Mouse (Mus musculus) inflammation-experienced regulatory T-cells, adult 6 months (primary cell): Measurements from ENCODE around the gene Max. TPM values are rescaled to one million over a fixed set of nuclear protein-coding genes. Genes with fewer than 3 reads are reported as not detected.

ENCODE experiments used
- ATAC-seq: one replicate; pipeline ENCODE4 v1.8.0; 2017
- polyA plus RNA-seq, 3 experiments: library from polyadenylated mRNA; unstranded; fragments of 100-300 nt; shearing (Covaris generic); gene quantifications; one replicate each; pipeline ENCODE4 v1.2.1; 2017

Max gene
- polyA plus RNA-seq, 3 experiments from 2014 or later = 39.5 to 114 (median 83.1) TPM

DNA sequence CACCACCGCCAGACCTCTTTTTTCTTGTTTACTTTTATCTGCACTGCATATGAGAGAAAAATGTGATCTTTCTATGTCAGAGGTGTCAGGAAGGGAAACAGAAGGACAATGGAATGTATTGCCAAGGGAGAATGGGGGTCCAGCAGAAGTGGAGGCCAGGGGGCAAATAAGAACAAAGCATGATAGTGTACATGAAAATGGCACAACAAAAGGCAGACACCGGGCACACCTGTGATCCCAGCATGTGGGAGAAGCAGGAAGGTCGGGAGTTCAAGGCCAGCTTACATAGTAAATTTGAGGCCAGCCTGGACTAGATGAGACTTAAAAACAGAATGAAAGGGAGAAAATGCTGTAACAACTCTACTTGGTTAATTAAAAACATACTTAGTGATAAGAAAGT, 43.1 kb downstream of the Max start:
- ATAC-seq = no peak

- ATAC-seq = no peak
These were observed 43.9 kb downstream of the Max start for GRCm38 (mm10) chr12:76918113-76918512.

DNA sequence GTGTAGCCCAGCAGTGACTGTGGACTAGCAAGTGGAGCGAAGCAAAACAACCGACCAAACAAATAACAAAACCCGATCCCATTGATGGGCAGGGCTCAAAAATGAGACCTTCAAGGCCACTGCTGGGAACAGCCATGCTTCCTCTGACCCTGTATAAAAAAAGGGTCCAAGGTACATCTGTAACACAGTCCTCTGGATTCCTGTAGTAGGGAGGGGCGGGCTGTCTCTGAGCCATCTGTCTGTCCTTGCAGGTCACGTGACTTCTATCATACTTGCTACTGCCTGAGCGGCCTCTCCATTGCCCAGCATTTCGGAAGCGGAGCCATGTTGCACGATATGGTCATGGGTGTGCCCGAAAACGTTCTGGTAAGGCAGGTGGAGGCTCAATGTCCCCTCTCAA, 45.8 kb downstream of the Max start:
- no peak for ATAC-seq

DNA sequence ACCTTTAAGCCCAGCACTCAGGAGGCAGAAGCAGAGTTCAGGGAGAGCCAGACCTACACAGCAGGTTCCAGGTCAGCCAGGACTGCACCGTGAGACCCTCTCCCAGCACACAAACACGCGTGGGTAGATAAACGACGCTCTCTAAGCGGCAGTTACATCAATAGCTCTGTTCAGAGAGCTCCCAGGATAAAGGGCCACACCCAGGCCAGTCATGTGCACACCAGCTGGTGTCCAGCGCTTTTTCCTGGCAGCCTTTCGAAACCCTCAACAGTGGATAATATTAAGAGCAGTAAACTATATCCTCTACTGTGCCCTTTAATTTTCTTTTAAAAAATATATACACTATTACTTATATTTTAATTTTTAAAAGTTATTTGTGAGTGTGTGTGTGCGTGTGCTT, 49.8 kb downstream of the Max start:
- ATAC-seq = no peak

- ATAC-seq = no peak
These were observed 50.8 kb downstream of the Max start for GRCm38 (mm10) chr12:76911171-76911726.

DNA sequence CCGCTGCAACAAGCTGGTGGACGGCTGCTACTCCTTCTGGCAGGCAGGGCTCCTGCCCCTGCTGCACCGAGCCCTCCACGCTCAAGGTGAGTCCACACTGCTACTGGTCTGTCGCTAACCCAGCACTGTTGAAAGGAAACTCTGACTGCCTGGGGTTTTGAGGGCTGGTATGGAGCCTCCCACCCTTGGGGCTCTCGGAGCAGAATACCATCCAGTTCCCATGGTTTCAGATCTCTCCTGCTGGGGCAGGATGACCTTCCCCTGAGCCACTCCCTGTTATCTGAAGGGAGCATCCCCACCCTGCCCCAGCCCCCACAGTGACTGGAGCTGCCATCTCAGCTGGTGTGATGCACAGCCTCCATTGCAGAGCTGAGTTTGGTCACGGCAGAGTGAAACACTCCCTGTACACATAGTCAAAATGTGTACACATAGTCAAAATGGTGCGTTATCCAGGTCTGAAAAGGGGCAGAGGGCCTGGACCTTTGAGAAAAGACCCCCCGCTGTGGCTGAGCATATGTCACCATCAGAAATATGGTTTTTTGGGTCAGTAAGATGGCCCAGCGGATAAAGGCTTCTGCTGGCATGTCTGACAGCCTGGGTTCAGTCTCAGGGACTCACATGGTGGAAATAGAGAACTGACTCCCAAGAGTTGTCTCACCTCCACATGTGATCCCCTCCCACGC, 51.6 kb downstream of the Max start:
- no peak for ATAC-seq

DNA sequence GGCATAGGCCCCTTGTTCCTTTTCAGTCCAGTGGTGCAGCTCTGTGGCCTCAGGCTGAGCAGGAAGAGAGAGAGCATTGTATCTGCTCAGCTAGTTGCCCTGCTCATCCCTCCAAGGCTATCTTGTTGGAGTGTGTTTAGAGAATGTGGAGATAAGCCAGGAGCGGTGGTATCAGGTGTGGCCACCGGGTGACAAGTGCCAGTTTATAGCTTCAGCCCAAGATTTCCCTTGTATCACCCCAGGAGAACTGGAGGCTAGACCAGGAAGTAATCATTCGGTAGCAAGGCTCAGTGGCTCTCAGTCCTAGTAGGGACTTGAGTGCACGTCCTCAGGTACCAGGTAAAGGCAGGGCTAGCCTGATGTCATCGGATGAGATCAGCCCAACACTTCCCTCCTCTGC, 52.8 kb downstream of the Max start:
- ATAC-seq = no peak

GRCm38 (mm10) chr12:76906278-76906677, 55.7 kb downstream of the Max start:
- no peak for ATAC-seq

GRCm38 (mm10) chr12:76901508-76902294, 60.3 kb downstream of the Max start:
- ATAC-seq = no peak

- no peak for ATAC-seq
These were observed 62.6 kb downstream of the Max start for GRCm38 (mm10) chr12:76899261-76899975.

- no peak for ATAC-seq
These were observed 63.9 kb downstream of the Max start for GRCm38 (mm10) chr12:76898141-76898540.

DNA sequence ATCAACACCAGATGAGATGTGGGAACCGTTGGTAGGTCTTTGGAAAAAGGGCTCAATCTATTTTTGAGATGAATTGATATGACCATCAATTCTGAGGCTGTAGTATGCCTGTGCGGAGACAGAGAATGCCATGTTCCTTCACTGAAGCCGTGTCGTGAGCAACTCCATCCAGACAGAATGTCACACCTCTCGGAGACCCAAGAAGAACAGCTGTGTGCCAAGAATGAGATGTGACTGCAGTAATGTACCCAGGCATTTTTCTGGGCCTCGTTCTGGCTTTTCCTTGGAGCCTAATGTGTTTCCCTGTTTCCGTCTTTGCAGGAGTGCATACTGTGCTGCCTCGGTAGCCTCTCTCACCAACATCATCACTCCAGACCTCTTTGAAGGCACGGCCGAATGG, 65.0 kb downstream of the Max start:
- ATAC-seq = no peak

- no peak for ATAC-seq
These were observed 65.4 kb downstream of the Max start for GRCm38 (mm10) chr12:76896566-76896965.

- no peak for ATAC-seq
These were observed 66.2 kb downstream of the Max start for GRCm38 (mm10) chr12:76895777-76896176.

- ATAC-seq = no peak
These were observed 67.0 kb downstream of the Max start for GRCm38 (mm10) chr12:76894792-76895559.

DNA sequence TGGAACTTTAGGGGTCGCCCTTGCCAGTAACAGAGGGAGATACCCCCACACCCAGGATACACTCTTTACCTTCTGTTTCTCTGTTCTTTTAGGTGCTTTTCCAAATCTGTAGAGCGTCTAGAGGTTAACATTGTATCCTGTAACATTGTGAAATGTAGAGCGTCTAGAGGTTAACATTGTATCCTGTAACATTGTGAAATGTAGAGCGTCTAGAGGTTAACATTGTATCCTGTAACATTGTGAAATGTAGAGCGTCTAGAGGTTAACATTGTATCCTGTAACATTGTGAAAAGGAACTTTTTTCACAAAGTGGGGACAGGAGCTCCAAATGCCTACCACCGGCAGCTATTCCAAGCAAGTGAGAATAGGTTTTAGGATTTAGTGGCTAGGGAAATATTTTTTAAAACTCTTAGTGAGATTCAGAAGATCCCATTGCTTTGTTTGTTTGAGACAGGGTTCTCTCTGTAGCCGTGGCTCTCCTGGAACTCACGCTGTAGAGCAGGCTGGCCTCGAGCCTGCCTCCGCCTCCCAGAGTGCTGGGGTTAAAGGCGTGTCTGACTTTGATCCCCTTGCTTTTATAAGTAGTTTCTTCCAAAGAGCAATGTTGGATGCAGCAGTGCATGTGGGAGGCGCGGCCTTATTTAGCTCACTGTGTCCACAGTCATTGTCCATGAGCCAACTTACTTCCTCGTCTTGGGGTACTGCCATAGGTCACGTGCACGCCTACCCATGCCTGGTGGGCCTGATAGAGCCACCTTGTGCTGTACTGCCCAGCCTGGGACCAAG, 68.9 kb downstream of the Max start:
- no peak for ATAC-seq

DNA sequence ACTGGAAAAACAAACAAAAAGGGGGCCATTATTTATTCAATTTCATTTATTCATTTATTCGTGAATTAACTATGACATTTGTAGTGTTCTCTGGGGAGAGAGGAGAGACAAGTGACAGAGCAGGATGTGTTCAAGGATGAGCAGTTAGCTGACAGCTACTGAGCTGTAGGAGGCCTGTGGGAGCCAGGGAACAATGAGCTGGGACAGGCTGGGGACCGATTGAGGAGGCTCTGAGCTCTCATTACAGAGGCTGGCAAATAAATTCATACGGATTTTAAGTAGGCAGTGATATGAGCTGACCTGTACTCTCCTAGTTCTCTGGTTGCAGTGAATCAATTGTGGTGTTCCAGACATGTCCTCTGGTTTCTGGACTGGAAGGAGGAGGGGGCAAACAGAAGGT, 70.8 kb downstream of the Max start:
- no peak for ATAC-seq

DNA sequence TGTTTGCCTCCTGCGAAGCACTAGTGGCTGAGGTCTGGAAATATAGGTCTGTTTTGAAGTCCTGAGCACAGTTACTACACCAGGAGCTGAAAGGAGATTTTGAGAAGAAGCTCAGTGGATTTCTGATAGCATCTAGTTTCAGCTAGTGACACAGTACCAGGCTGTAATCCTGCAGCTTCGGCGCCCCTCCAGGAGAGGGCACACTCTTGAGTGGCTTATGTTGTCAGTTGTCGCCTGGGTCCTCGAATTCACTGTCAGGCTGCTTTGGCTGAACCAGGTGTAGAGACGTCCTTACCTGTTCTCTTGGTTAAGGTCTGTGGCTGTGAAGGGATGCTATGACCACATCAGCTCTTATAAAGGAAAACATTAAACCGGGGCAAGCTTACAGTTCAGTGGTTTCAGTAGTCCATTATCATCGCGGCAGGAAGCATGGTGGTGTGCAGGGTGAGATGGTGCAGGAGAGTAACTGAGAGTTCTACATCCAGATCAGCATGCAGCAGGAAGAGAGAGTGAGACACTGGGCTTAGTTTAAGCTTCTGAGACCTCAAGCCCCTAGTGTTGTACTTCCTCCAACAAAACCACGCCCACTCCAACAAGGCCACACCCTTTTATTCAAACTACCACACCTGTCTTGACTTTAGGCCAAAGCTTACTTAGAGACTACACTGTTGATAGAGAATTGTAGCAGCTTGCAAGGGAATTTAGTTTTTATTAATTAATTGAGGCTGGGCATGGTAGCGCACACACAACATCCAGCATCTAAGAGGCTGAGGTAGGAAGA, 72.4 kb downstream of the Max start:
- ATAC-seq = no peak

- ATAC-seq = no peak
These were observed 74.1 kb downstream of the Max start for GRCm38 (mm10) chr12:76887941-76888340.
